Mouse (Mus musculus) cerebellum, adult 9-11 months (tissue): ENCODE measurements around the gene Tpp1.
"Not testable (repeated sequence)": the region's sequence is repeated elsewhere in the genome, so short reads cannot be mapped to it uniquely, and the experiment has no call there.

Experiments used
- DNase-seq: peaks from one replicate; pipeline ENCODE4 v3.0.0; 2022

Gene Tpp1

GRCm38 (mm10) chr7:105761813-105762484, 9.9 kb upstream of the Tpp1 start:
- no peak for DNase-seq

DNA sequence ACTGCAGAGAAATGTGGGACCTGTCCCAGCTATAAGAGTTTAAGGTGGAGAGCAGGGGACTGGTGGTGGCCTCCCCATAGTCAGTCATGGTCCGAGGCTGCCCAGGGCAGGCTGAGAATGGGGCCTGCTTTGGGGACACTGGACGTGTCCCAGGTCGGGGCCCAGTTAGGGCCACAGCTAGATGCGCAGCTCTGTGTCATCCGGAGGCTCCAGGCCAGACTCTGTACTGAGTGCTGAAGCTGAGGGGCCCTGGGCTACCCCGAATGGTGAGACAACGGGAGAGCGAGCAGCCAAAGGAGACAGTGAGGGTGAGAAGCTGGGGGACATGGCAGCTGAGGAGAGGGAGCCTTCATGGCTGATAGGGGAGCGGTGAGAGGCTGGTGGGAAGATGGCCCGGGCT, 1.2 kb upstream of the Tpp1 start:
- peak; percentile 57 for DNase-seq

DNA sequence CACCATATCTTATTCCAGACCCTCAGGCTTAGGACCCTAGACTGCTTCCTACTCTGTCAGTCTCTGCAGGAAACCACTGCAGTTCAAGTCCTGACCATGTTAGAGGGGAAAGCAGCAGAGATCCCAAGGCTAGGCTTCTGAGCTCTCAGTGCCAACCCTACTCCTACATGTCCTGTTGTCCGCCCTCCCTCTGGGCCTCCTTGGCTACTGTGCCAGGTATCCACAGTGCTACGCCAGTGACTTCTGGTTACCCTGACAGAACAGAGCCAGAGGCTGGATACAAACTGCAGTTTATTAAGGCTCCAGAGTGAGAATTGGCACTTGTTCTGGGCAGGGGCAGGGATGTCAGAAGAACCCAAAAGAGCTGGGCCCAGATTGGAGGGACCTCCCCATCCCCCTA, 681 bp upstream of the Tpp1 start:
- peak; percentile 81 for DNase-seq

GRCm38 (mm10) chr7:105747776-105748175, 4.3 kb downstream of the Tpp1 start:
- DNase-seq, result peak; percentile 8

- peak; percentile 89 for DNase-seq
These were observed 8.0 kb downstream of the Tpp1 start, which contains the start of gene Taf10 for GRCm38 (mm10) chr7:105743926-105744590. TSS of gene Taf10 (minus strand) at chr7:105744361.

GRCm38 (mm10) chr7:105743246-105743925, 8.6 kb downstream of the Tpp1 start:
- DNase-seq, result not testable (repeated sequence)

GRCm38 (mm10) chr7:105742539-105743215, 9.4 kb downstream of the Tpp1 start:
- peak; percentile 28 for DNase-seq

DNA sequence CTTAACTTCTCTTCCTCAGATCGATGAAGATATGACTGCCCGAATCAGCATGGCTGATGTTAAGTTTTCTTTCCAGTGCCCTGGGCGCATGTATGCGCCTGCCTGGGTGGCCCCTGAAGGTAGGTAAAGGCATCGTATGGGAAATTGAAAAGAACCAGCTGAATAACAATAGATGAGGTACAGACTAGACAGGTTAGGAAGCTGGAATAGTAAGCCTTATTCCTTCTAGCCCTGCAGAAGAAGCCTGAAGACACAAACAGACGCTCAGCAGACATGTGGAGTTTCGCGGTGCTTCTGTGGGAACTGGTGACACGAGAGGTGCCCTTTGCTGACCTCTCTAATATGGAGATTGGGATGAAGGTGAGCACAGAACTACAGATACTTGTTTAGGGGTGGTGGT, 10.1 kb downstream of the Tpp1 start:
- DNase-seq, result no peak

- peak; percentile 19 for DNase-seq
These were observed 11.2 kb downstream of the Tpp1 start for GRCm38 (mm10) chr7:105740851-105741250.

GRCm38 (mm10) chr7:105740089-105740795, 11.8 kb downstream of the Tpp1 start:
- no peak for DNase-seq

- DNase-seq, result peak; percentile 24
These were observed 13.1 kb downstream of the Tpp1 start for GRCm38 (mm10) chr7:105738948-105739347.

DNA sequence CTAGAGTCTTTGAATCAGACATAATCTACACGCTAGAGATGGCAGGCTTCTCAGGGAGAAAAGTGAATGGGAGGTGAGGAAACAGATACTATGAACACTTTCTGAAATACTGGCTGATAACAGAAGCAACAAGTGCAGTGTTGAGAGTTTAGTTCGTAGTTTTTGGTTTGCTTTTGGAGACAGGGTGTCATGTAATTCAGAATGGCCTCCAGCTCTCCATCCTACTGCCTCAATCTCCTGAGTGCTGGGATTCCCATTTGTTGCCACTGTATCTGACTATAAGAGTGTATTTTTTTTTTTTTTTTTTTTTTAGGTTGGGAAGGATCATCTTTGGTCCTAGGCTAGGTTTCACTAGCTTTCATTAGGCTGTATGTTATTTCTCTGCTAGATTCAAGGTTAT, 13.7 kb downstream of the Tpp1 start:
- no peak for DNase-seq

GRCm38 (mm10) chr7:105737648-105738047, 14.4 kb downstream of the Tpp1 start:
- DNase-seq, result peak; percentile 18

GRCm38 (mm10) chr7:105736911-105737521, 15.0 kb downstream of the Tpp1 start, which contains the start of gene Rrp8:
TSS of gene Rrp8 (minus strand) at chr7:105737385.
- no peak for DNase-seq

GRCm38 (mm10) chr7:105736264-105736901, 15.7 kb downstream of the Tpp1 start, which contains the start of gene Ilk:
TSS of gene Ilk (plus strand) at chr7:105736592.
- peak; percentile 94 for DNase-seq

- DNase-seq, result not testable (repeated sequence)
These were observed 16.6 kb downstream of the Tpp1 start for GRCm38 (mm10) chr7:105735464-105735863.

DNA sequence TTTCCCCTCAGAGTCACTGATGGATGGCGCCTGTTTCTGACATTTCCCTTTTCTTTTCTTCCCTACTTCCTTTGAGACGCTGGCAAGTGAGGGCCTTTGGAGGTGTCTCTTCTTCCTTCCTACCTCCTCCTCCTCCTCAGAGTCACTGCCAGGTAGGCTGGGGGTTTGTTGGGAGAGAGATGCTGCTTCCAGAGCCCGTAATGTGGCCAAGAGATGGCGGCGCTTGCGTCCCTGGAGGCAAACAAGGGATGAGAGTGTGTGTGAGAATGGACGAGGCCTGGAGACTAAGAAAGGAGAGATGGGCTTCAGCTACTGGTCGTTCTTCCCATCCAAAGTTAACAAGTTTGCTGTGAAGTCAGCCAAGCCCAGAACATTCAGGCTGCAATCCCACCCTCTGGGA, 17.2 kb downstream of the Tpp1 start:
- peak; percentile 38 for DNase-seq

DNA sequence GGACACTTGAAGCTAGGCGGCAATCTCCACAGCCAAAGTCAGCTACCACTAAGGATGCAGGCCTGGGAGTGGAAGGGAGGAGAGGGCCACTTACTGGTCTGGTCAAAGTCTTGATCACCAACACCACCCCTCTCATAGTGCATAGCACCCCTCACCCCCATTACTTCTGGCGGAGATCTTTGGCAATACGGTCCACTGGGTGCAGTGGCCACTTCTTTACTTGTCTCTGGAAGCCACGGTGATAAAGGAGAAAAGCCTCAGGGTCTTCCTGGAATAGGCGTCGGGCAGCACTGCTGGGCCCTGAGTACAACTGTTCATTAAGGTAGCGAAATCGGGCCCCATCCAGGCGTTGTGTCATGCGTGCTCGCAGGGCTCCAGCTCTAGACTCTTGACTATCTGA, 18.2 kb downstream of the Tpp1 start:
- peak; percentile 21 for DNase-seq

GRCm38 (mm10) chr7:105728701-105729428, 23.2 kb downstream of the Tpp1 start:
- DNase-seq, result no peak

DNA sequence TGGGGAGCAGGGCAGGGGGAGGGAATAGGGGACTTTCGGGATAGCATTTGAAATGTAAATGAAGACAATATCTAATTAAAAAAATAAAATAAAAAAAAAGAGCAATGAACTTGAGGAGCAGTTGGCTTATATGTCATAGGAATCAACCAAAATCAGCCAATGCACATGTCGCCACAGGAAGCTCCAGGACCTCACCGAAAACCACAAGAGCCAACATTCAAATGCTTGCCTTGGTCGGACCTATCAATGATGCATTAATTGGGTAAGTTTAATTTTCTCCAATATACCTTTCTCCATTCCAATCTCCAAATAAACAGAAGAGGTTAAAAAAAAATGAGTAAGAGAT, 25.1 kb downstream of the Tpp1 start:
- DNase-seq, result no peak
